Mouse (Mus musculus): Measurements from ENCODE around the gene Gm20517. TPM values are rescaled to one million over a fixed set of nuclear protein-coding genes. Genes with fewer than 3 reads are reported as not detected.
A peak's percentile ranks its signal among the peaks of the same experiment; 100 is the strongest.

Gm20517 gene
- polyA plus RNA-seq, 1 experiment = 1.2 TPM

DNA sequence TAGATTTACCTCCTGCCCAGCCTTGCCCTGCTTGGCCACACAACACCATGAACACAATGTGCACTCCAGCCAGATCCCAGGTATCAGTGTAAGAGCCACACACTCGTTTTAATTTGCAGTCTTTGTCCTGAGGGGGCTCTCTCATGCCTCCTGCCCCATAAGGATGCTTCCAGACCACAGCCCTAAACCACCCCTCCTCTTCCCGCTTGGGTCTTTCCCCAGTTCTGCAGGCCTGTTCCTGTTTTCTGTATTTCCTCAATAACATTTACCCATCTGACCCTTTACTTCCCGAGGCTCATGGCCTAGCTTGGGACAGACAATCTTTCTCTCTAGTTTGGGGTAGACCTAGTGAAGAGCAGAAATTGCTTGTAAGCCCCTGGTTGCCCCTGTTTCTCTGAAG, 103.6 kb downstream of the Gm20517 start:
- Histone ChIP-seq H3K4me3 (ENCODE audit: insufficient read depth, low read length) (no peak overlapping the region), H3K4me1 (ENCODE audit: control insufficient read depth, insufficient read depth, low read length) (peaks cover 16% of the 10 kb centered on the region), H3K27ac (ENCODE audit: insufficient read depth, low read depth, low read length) (0 out of 2 replicates have a peak overlapping the region, but pooled peaks have one; percentile 24)
- TF ChIP-seq CTCF (IDR thresholded peaks at IDR 0.05; ENCODE audit: low read depth, low read length) = no peak
- no peak for TF ChIP-seq POLR2A (IDR thresholded peaks at IDR 0.05; ENCODE audit: borderline replicate concordance, low read depth, low read length)

DNA sequence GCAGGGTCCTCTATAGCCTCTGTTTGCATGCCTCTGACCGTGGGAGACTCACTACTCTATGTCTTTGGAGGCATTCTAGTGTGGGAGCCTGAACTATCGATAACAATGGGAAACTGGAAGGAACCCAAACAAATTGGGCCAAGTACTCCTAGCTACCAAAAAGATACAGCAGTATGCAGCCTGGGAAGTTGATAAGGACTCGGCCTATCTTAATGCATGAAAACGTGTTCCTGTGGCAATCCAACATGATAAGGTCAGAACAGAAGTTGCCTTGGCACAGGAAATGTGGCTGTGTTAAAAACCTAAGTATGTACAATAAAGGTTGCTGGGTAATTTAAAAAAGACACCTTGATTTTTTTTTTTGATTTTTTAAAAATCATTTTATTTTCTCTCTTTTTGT, 109.8 kb downstream of the Gm20517 start:
- TF ChIP-seq POLR2A (IDR thresholded peaks at IDR 0.05; ENCODE audit: borderline replicate concordance, low read depth, low read length) (no peak), CTCF (IDR thresholded peaks at IDR 0.05; ENCODE audit: low read depth, low read length) (no peak)
- Histone ChIP-seq H3K27ac (ENCODE audit: insufficient read depth, low read depth, low read length) (no peak overlapping the region), H3K4me3 (ENCODE audit: insufficient read depth, low read length) (no peak overlapping the region), H3K4me1 (ENCODE audit: control insufficient read depth, insufficient read depth, low read length) (peaks cover 1% of the 10 kb centered on the region)

DNA sequence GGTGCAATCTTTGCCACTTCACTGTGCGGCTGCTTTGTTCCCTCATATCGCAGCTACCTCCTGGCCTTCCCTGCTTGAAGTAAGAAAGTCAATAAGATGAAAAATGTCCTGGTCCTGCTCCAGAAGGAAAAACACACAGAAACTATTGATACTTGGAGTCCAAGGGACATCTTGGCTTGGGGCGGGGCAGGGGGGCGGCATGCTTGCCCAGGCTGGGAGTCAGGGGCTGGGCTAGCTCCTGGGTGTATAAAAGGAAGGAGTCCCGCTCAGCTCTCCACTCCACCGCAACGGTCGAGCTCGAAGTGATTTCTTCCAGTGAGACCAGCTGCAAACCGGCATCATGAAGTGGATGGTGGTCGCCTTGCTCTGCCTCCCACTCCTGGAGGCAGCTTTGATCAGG, 115.2 kb downstream of the Gm20517 start, which contains the start of gene Pgc:
Pgc (plus strand) TSS at position 277 of the 400 bp plus-strand sequence.
- H3K4me1 ChIP-seq (ENCODE audit: control insufficient read depth, insufficient read depth, low read length) = no peaks in the 10 kb centered on the region
- no peak within 1 kb of the TSS for H3K27ac ChIP-seq (ENCODE audit: insufficient read depth, low read depth, low read length)
- no peak within 1 kb of the TSS for H3K4me3 ChIP-seq (ENCODE audit: insufficient read depth, low read length)
- no peak for TF ChIP-seq POLR2A (IDR thresholded peaks at IDR 0.05; ENCODE audit: borderline replicate concordance, low read depth, low read length)
- TF ChIP-seq CTCF (IDR thresholded peaks at IDR 0.05; ENCODE audit: low read depth, low read length) = no peak

DNA sequence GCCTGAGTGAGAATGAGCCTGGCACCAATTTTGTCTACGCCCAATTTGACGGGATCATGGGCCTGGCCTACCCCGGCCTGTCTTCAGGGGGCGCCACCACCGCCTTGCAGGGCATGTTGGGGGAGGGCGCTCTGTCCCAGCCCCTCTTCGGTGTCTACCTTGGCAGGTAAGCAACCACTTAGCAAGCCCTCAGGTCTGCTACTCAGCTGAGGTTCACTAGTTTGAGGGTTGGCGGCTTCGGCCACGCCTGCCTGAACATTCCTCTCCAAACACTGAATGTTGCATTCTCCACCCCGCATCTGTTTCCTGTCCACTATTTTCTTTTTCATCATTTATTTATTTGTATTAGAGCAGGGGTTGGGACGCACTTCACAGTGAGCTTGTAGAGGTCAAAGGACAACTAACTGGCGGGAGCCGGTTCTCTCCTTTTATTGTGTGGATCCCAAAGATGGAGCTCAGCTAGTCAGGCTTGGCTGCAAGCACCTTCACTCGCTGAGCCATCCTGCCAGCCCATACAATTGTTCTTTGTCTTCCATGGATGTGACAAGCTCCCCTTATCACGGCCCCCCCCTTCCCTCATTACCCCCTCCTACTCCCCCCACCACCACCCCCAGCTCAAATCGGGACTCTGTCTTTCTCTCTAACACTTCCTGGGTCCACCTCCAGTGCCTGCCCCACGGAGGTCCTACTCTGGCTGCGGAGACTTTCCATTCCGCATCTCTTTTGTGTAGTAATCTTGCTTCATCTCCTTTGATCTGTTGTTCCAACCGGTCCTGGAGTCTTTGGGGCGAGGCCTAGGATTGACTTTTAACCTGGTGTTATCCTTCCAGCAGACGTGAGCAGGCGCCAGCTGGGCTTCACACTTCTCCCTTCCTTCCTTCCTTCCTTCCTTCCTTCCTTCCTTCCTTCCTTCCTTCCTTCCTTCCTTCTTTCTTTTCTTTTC, 119.5 kb downstream of the Gm20517 start:
- TF ChIP-seq CTCF (IDR thresholded peaks at IDR 0.05; ENCODE audit: low read depth, low read length) (no peak), POLR2A (IDR thresholded peaks at IDR 0.05; ENCODE audit: borderline replicate concordance, low read depth, low read length) (no peak)
- Histone ChIP-seq H3K4me3 (ENCODE audit: insufficient read depth, low read length) (no peak overlapping the region), H3K27ac (ENCODE audit: insufficient read depth, low read depth, low read length) (no peak overlapping the region), H3K4me1 (ENCODE audit: control insufficient read depth, insufficient read depth, low read length) (no peaks in the 10 kb centered on the region)

Other genes with a start within 250 kb of the Gm20517 start
- gene Mrps10, start 242.7 kb upstream of the Gm20517 start, polyA plus RNA-seq (2012; ENCODE audit: insufficient read depth, insufficient read length, missing spikeins) = 20.5 and 22.7 TPM in 2 replicates
- gene Guca1b, start 226.2 kb upstream of the Gm20517 start, polyA plus RNA-seq (2012; ENCODE audit: insufficient read depth, insufficient read length, missing spikeins) = 0.99 TPM in 2 replicates
- 20.0 and 22.0 TPM in 2 replicates for gene Guca1a, start 211.0 kb upstream of the Gm20517 start, polyA plus RNA-seq (2012; ENCODE audit: insufficient read depth, insufficient read length, missing spikeins)
- 2.8 and 3.0 TPM in 2 replicates for gene AI661453, start 175.0 kb upstream of the Gm20517 start, polyA plus RNA-seq (2012; ENCODE audit: insufficient read depth, insufficient read length, missing spikeins)
- 0.34 and 0.67 TPM in 2 replicates for gene 1700001C19Rik, start 174.2 kb upstream of the Gm20517 start, polyA plus RNA-seq (2012; ENCODE audit: insufficient read depth, insufficient read length, missing spikeins)
- 23.7 and 30.1 TPM in 2 replicates for gene Taf8, start 109.3 kb upstream of the Gm20517 start, polyA plus RNA-seq (2012; ENCODE audit: insufficient read depth, insufficient read length, missing spikeins)
- gene Ccnd3, start 106.5 kb upstream of the Gm20517 start, polyA plus RNA-seq (2012; ENCODE audit: insufficient read depth, insufficient read length, missing spikeins) = 89.1 and 95.0 TPM in 2 replicates
- gene Bysl, start 97 bp upstream of the Gm20517 start, polyA plus RNA-seq (2012; ENCODE audit: insufficient read depth, insufficient read length, missing spikeins) = 4.1 and 5.0 TPM in 2 replicates
- gene Med20, start within 50 bp of the Gm20517 start, polyA plus RNA-seq (2012; ENCODE audit: insufficient read depth, insufficient read length, missing spikeins) = 19.7 and 23.4 TPM in 2 replicates
- gene Usp49, start 19.1 kb downstream of the Gm20517 start, polyA plus RNA-seq (2012; ENCODE audit: insufficient read depth, insufficient read length, missing spikeins) = 7.3 and 8.6 TPM in 2 replicates
- gene Tomm6, start 76.8 kb downstream of the Gm20517 start, polyA plus RNA-seq (2012; ENCODE audit: insufficient read depth, insufficient read length, missing spikeins) = 220 TPM in 2 replicates
- gene Frs3, start 77.4 kb downstream of the Gm20517 start, polyA plus RNA-seq (2012; ENCODE audit: insufficient read depth, insufficient read length, missing spikeins) = 3.1 and 8.4 TPM in 2 replicates
- 0.58 and 0.97 TPM in 2 replicates for gene Gm21981, start 82.9 kb downstream of the Gm20517 start, polyA plus RNA-seq (2012; ENCODE audit: insufficient read depth, insufficient read length, missing spikeins)
- 2.9 and 3.2 TPM in 2 replicates for gene Prickle4, start 83.1 kb downstream of the Gm20517 start, polyA plus RNA-seq (2012; ENCODE audit: insufficient read depth, insufficient read length, missing spikeins)
- not detected in 2 replicates for gene Pgc, start 115.3 kb downstream of the Gm20517 start, polyA plus RNA-seq (2012; ENCODE audit: insufficient read depth, insufficient read length, missing spikeins)
- 43.2 and 48.4 TPM in 2 replicates for gene Tfeb, start 125.4 kb downstream of the Gm20517 start, polyA plus RNA-seq (2012; ENCODE audit: insufficient read depth, insufficient read length, missing spikeins)
- gene Mdfi, start 223.1 kb downstream of the Gm20517 start, polyA plus RNA-seq (2012; ENCODE audit: insufficient read depth, insufficient read length, missing spikeins) = not detected in 2 replicates

Measured in bone marrow macrophage, adult 2 months (primary cell).